Mouse (Mus musculus): ENCODE measurements around the gene Uba2. TPM values are rescaled to one million over a fixed set of nuclear protein-coding genes. Genes with fewer than 3 reads are reported as not detected.

Gene Uba2
- polyA plus RNA-seq, 2 experiments from 2014 or later, result 79.0 to 92.8 TPM

Other genes starting within 250 kb of the Uba2 start
- not detected for gene Scgb2b26, start 224.6 kb downstream of the Uba2 start, polyA plus RNA-seq (2017; shearing (Covaris generic))
- not detected for gene Scgb2b27, start 155.7 kb downstream of the Uba2 start, polyA plus RNA-seq (2017; shearing (Covaris generic))
- not detected for gene Scgb1b27, start 148.1 kb downstream of the Uba2 start, polyA plus RNA-seq (2017; shearing (Covaris generic))
- not detected for gene Scgb1b30, start 74.2 kb downstream of the Uba2 start, polyA plus RNA-seq (2017; shearing (Covaris generic))
- gene Wtip, start 36.3 kb downstream of the Uba2 start, polyA plus RNA-seq (2017; shearing (Covaris generic)), result not detected
- 10 to 100 TPM; 27.0 to 30.8 TPM for gene Pdcd2l, start 27.1 kb upstream of the Uba2 start, polyA plus RNA-seq (2017; shearing (Covaris generic))
- gene Gpi1, start 60.7 kb upstream of the Uba2 start, polyA plus RNA-seq (2017; shearing (Covaris generic)), result 100 to 1,000 TPM; 458 to 463 TPM
- 1 to 10 TPM in 1 of 2 experiments, not detected in 1; 1.6 TPM for gene Gm6096, start 81.4 kb upstream of the Uba2 start, polyA plus RNA-seq (2017; shearing (Covaris generic))
- 10 to 100 TPM; 22.7 to 30.8 TPM for gene 4931406P16Rik, start 144.0 kb upstream of the Uba2 start, polyA plus RNA-seq (2017; shearing (Covaris generic))
- gene Lsm14a, start 223.7 kb upstream of the Uba2 start, polyA plus RNA-seq (2017; shearing (Covaris generic)), result 10 to 100 TPM; 30.7 to 49.8 TPM